Mouse (Mus musculus): ENCODE results near the gene Tns1. TPM values are rescaled to one million over a fixed set of nuclear protein-coding genes. Genes with fewer than 3 reads are reported as not detected.
"Not testable (repeated sequence)": the region's sequence is repeated elsewhere in the genome, so short reads cannot be mapped to it uniquely, and the experiment has no call there.

Tns1 gene
- total RNA-seq (2021): 100 to 1,000 TPM; 389 to 450 TPM
- long read RNA-seq, experiment 1, full-length matches to known transcripts: 4 of 103 reads
- long read RNA-seq, experiment 1, partial matches to known transcripts: 39 of 103 reads
- long read RNA-seq, experiment 1, other reads (novel, unspliced or antisense): 60 of 103 reads
- long read RNA-seq, experiment 2, full-length matches to known transcripts: 1 of 224 reads
- long read RNA-seq, experiment 2, partial matches to known transcripts: 42 of 224 reads
- long read RNA-seq, experiment 2, other reads (novel, unspliced or antisense): 181 of 224 reads

GRCm38 (mm10) chr1:74124021-74124981 lies at the start of gene Tns1:
TSS of gene Tns1 (minus strand) at chr1:74124449.
- DNase-seq (ENCODE audit: low spot score in 2 of 2): peak; percentile 51 to 69

GRCm38 (mm10) chr1:74172722-74173121 lies 48.5 kb upstream of the Tns1 start:
- no peak for DNase-seq (ENCODE audit: low spot score in 2 of 2)

GRCm38 (mm10) chr1:74169721-74170120 lies 45.5 kb upstream of the Tns1 start:
- DNase-seq (ENCODE audit: low spot score in 2 of 2): no peak

GRCm38 (mm10) chr1:74167136-74167535 lies 42.9 kb upstream of the Tns1 start:
- no peak for DNase-seq (ENCODE audit: low spot score in 2 of 2)

- no peak for DNase-seq (ENCODE audit: low spot score in 2 of 2)
Observed at GRCm38 (mm10) chr1:74160036-74160435, 35.8 kb upstream of the Tns1 start.

- DNase-seq (ENCODE audit: low spot score in 2 of 2): not testable (repeated sequence)
Observed at GRCm38 (mm10) chr1:74159613-74160012, 35.4 kb upstream of the Tns1 start.

- no peak for DNase-seq (ENCODE audit: low spot score in 2 of 2)
Observed at GRCm38 (mm10) chr1:74156381-74156910, 32.2 kb upstream of the Tns1 start.

GRCm38 (mm10) chr1:74155435-74156012 lies 31.3 kb upstream of the Tns1 start:
- no peak for DNase-seq (ENCODE audit: low spot score in 2 of 2)

GRCm38 (mm10) chr1:74153461-74154184 lies 29.4 kb upstream of the Tns1 start, which contains the start of gene Cxcr2:
TSS of gene Cxcr2 (plus strand) at chr1:74153989.
- DNase-seq (ENCODE audit: low spot score in 2 of 2): no peak

GRCm38 (mm10) chr1:74151091-74151490 lies 26.8 kb upstream of the Tns1 start:
- DNase-seq (ENCODE audit: low spot score in 2 of 2): no peak

GRCm38 (mm10) chr1:74150101-74150500 lies 25.9 kb upstream of the Tns1 start:
- DNase-seq (ENCODE audit: low spot score in 2 of 2): no peak

- DNase-seq (ENCODE audit: low spot score in 2 of 2): no peak
Observed at GRCm38 (mm10) chr1:74149106-74149885, 25.0 kb upstream of the Tns1 start.

- DNase-seq (ENCODE audit: low spot score in 2 of 2): no peak
Observed at GRCm38 (mm10) chr1:74141781-74142180, 17.5 kb upstream of the Tns1 start.

GRCm38 (mm10) chr1:74139415-74139814 lies 15.2 kb upstream of the Tns1 start:
- no peak for DNase-seq (ENCODE audit: low spot score in 2 of 2)

GRCm38 (mm10) chr1:74135326-74135950 lies 11.2 kb upstream of the Tns1 start:
- DNase-seq (ENCODE audit: low spot score in 2 of 2): no peak

GRCm38 (mm10) chr1:74133954-74134353 lies 9.7 kb upstream of the Tns1 start:
- no peak for DNase-seq (ENCODE audit: low spot score in 2 of 2)

GRCm38 (mm10) chr1:74132011-74132410 lies 7.8 kb upstream of the Tns1 start:
- DNase-seq (ENCODE audit: low spot score in 2 of 2): no peak

- DNase-seq (ENCODE audit: low spot score in 2 of 2): no peak
Observed at GRCm38 (mm10) chr1:74130883-74131659, 6.8 kb upstream of the Tns1 start.

Measured in adrenal gland, adult 18-20 months (tissue).